Mouse (Mus musculus): ENCODE measurements around the gene Slc44a1. TPM values are rescaled to one million over a fixed set of nuclear protein-coding genes. Genes with fewer than 3 reads are reported as not detected.

The Slc44a1 gene
- polyA plus RNA-seq, 1 experiment from 2014 or later, result 16.4 TPM

- Histone ChIP-seq H3K27me3 (replicated peaks; ENCODE audit: low read depth, poor library complexity, severe bottlenecking) (no peaks in the 10 kb centered on the region), H3K36me3 (replicated peaks) (no peaks in the 10 kb centered on the region), H3K4me1 (peaks cover 4% of the 10 kb centered on the region; the same call in 1 of the 2 replicates), H3K9me3 (no peaks in the 10 kb centered on the region), H3K4me3 (no peak overlapping the region), H3K27ac (replicated peaks) (no peak overlapping the region)
- DNase-seq (ENCODE audit: low spot score), result no peak
Observed at GRCm38 (mm10) chr4:53587676-53588075, 147.5 kb downstream of the Slc44a1 start.

- no peak for DNase-seq (ENCODE audit: low spot score)
- Histone ChIP-seq H3K4me1 (peaks cover 9% of the 10 kb centered on the region; the same call in 1 of the 2 replicates), H3K27ac (replicated peaks) (no peak overlapping the region), H3K9me3 (no peaks in the 10 kb centered on the region), H3K27me3 (replicated peaks; ENCODE audit: low read depth, poor library complexity, severe bottlenecking) (no peaks in the 10 kb centered on the region), H3K36me3 (replicated peaks) (no peaks in the 10 kb centered on the region), H3K4me3 (no peak overlapping the region)
- 84% methylated on average over 1 of the region's 1 CpGs for WGBS
Observed at GRCm38 (mm10) chr4:53588936-53589335, 148.7 kb downstream of the Slc44a1 start.

- Histone ChIP-seq H3K9me3 (no peaks in the 10 kb centered on the region), H3K36me3 (replicated peaks) (no peaks in the 10 kb centered on the region), H3K27me3 (replicated peaks; ENCODE audit: low read depth, poor library complexity, severe bottlenecking) (no peaks in the 10 kb centered on the region), H3K27ac (replicated peaks) (no peak overlapping the region), H3K4me3 (no peak overlapping the region), H3K4me1 (peaks cover 9% of the 10 kb centered on the region; the same call in 1 of the 2 replicates)
- WGBS, result 90% methylated on average over 4 of the region's 4 CpGs
- DNase-seq (ENCODE audit: low spot score), result no peak
Observed at GRCm38 (mm10) chr4:53589466-53589865, 149.3 kb downstream of the Slc44a1 start.

- 84% methylated on average over 4 of the region's 4 CpGs for WGBS
- Histone ChIP-seq H3K4me3 (no peak overlapping the region), H3K36me3 (replicated peaks) (no peaks in the 10 kb centered on the region), H3K27me3 (replicated peaks; ENCODE audit: low read depth, poor library complexity, severe bottlenecking) (no peaks in the 10 kb centered on the region), H3K4me1 (peaks cover 9% of the 10 kb centered on the region; the same call in 1 of the 2 replicates), H3K27ac (replicated peaks) (no peak overlapping the region), H3K9me3 (no peaks in the 10 kb centered on the region)
- no peak for DNase-seq (ENCODE audit: low spot score)
Observed at GRCm38 (mm10) chr4:53590163-53590562, 149.9 kb downstream of the Slc44a1 start.

GRCm38 (mm10) chr4:53590691-53591447 lies 150.7 kb downstream of the Slc44a1 start:
- Histone ChIP-seq H3K9me3 (no peaks in the 10 kb centered on the region), H3K27ac (replicated peaks) (no peak overlapping the region), H3K36me3 (replicated peaks) (no peaks in the 10 kb centered on the region), H3K4me1 (peaks cover 9% of the 10 kb centered on the region; the same call in 1 of the 2 replicates), H3K4me3 (no peak overlapping the region), H3K27me3 (replicated peaks; ENCODE audit: low read depth, poor library complexity, severe bottlenecking) (no peaks in the 10 kb centered on the region)
- no peak for DNase-seq (ENCODE audit: low spot score)
- 85% methylated on average over 7 of the region's 7 CpGs for WGBS

- H3K27ac ChIP-seq (replicated peaks), result no peak overlapping the region
- no peak for DNase-seq (ENCODE audit: low spot score)
- H3K4me3 ChIP-seq, result no peak overlapping the region
- no peaks in the 10 kb centered on the region for H3K27me3 ChIP-seq (replicated peaks; ENCODE audit: low read depth, poor library complexity, severe bottlenecking)
- peaks cover 9% of the 10 kb centered on the region; the same call in 1 of the 2 replicates for H3K4me1 ChIP-seq
- no peaks in the 10 kb centered on the region for H3K9me3 ChIP-seq
- WGBS, result 91% methylated on average over 11 of the region's 11 CpGs
- H3K36me3 ChIP-seq (replicated peaks), result no peaks in the 10 kb centered on the region
Observed at GRCm38 (mm10) chr4:53591536-53591935, 151.3 kb downstream of the Slc44a1 start.

- Histone ChIP-seq H3K4me1 (peaks cover 9% of the 10 kb centered on the region; the same call in 1 of the 2 replicates), H3K27me3 (replicated peaks; ENCODE audit: low read depth, poor library complexity, severe bottlenecking) (no peaks in the 10 kb centered on the region), H3K27ac (replicated peaks) (no peak overlapping the region), H3K36me3 (replicated peaks) (no peaks in the 10 kb centered on the region), H3K9me3 (no peaks in the 10 kb centered on the region), H3K4me3 (no peak overlapping the region)
- 87% methylated on average over 8 of the region's 8 CpGs for WGBS
- DNase-seq (ENCODE audit: low spot score), result no peak
Observed at GRCm38 (mm10) chr4:53591941-53592340, 151.7 kb downstream of the Slc44a1 start.

- H3K9me3 ChIP-seq, result no peaks in the 10 kb centered on the region
- H3K27me3 ChIP-seq (replicated peaks; ENCODE audit: low read depth, poor library complexity, severe bottlenecking), result no peaks in the 10 kb centered on the region
- 64% methylated on average over 9 of the region's 9 CpGs for WGBS
- DNase-seq (ENCODE audit: low spot score), result no peak
- H3K36me3 ChIP-seq (replicated peaks), result no peaks in the 10 kb centered on the region
- H3K4me3 ChIP-seq, result no peak overlapping the region
- H3K27ac ChIP-seq (replicated peaks), result no peak overlapping the region
- peaks cover 9% of the 10 kb centered on the region; the same call in 1 of the 2 replicates for H3K4me1 ChIP-seq
Observed at GRCm38 (mm10) chr4:53592386-53592785, 152.2 kb downstream of the Slc44a1 start.

- Histone ChIP-seq H3K9me3 (no peaks in the 10 kb centered on the region), H3K36me3 (replicated peaks) (no peaks in the 10 kb centered on the region), H3K4me1 (peaks cover 9% of the 10 kb centered on the region; the same call in 1 of the 2 replicates), H3K27ac (replicated peaks) (no peak overlapping the region), H3K27me3 (replicated peaks; ENCODE audit: low read depth, poor library complexity, severe bottlenecking) (no peaks in the 10 kb centered on the region), H3K4me3 (no peak overlapping the region)
- WGBS, result 37% methylated on average over 4 of the region's 4 CpGs
- peak; percentile 53 for DNase-seq (ENCODE audit: low spot score)
Observed at GRCm38 (mm10) chr4:53594204-53594603, 154.0 kb downstream of the Slc44a1 start.

- DNase-seq (ENCODE audit: low spot score), result no peak
- 81% methylated on average over 12 of the region's 12 CpGs for WGBS
- Histone ChIP-seq H3K4me3 (no peak overlapping the region), H3K27me3 (replicated peaks; ENCODE audit: low read depth, poor library complexity, severe bottlenecking) (no peaks in the 10 kb centered on the region), H3K9me3 (no peaks in the 10 kb centered on the region), H3K36me3 (replicated peaks) (no peaks in the 10 kb centered on the region), H3K27ac (replicated peaks) (no peak overlapping the region), H3K4me1 (peaks cover 9% of the 10 kb centered on the region; the same call in 1 of the 2 replicates)
Observed at GRCm38 (mm10) chr4:53595246-53596062, 155.2 kb downstream of the Slc44a1 start.

GRCm38 (mm10) chr4:53596063-53596895 lies 156.1 kb downstream of the Slc44a1 start:
- Histone ChIP-seq H3K27ac (replicated peaks) (no peak overlapping the region), H3K36me3 (replicated peaks) (no peaks in the 10 kb centered on the region), H3K4me1 (peaks cover 9% of the 10 kb centered on the region; the same call in 1 of the 2 replicates), H3K4me3 (no peak overlapping the region), H3K9me3 (no peaks in the 10 kb centered on the region), H3K27me3 (replicated peaks; ENCODE audit: low read depth, poor library complexity, severe bottlenecking) (no peaks in the 10 kb centered on the region)
- WGBS, result 84% methylated on average over 15 of the region's 15 CpGs
- DNase-seq (ENCODE audit: low spot score), result no peak

GRCm38 (mm10) chr4:53600462-53600861 lies 160.2 kb downstream of the Slc44a1 start:
- DNase-seq (ENCODE audit: low spot score), result peak; percentile 16
- H3K9me3 ChIP-seq, result no peaks in the 10 kb centered on the region
- no peak overlapping the region for H3K27ac ChIP-seq (replicated peaks)
- no peak overlapping the region for H3K4me3 ChIP-seq
- H3K27me3 ChIP-seq (replicated peaks; ENCODE audit: low read depth, poor library complexity, severe bottlenecking), result no peaks in the 10 kb centered on the region
- 52% methylated on average over 6 of the region's 6 CpGs for WGBS
- H3K4me1 ChIP-seq, result no peaks in the 10 kb centered on the region
- no peaks in the 10 kb centered on the region for H3K36me3 ChIP-seq (replicated peaks)

Measured in embryonic facial prominence, embryonic 10.5 days (tissue).